Mouse (Mus musculus): ENCODE data around the gene Zmynd10. TPM values are rescaled to one million over a fixed set of nuclear protein-coding genes. Genes with fewer than 3 reads are reported as not detected.

The Zmynd10 gene
- total and polyA plus RNA-seq, 2 experiments, result 0.10 to 0.28 TPM

DNA sequence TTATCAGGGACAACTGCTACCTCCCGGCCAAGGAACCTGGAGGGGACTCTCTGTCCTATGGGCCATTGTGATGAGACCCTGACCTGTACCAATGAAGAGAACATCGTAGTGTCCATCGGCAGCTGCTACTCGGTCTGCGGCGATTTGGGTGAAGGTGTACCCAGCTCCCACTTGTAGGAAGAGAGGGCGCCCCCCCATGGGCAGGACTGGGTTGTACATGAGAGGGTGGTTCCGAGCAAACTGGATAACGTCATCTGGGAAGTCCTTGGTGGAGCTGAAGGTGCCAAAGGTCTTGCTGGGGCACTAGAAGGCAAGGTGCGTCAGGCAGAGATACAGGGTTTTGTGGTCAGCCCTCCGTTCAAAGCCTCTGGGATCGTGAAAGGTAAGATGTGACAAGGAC is 53.6 kb downstream of the Zmynd10 start:
- TF ChIP-seq POLR2A (IDR thresholded peaks at IDR 0.05; ENCODE audit: extremely low read depth, insufficient read depth, low read length) (no peak), CTCF (IDR thresholded peaks at IDR 0.05; ENCODE audit: low read depth, low read length) (peak; percentile 64)
- WGBS, result 64% methylated on average over 12 of the region's 12 CpGs
- no peak overlapping the region for H3K9ac ChIP-seq (ENCODE audit: low read depth, low read length)
- no peak overlapping the region for H3K4me3 ChIP-seq (ENCODE audit: insufficient read depth, low read depth, low read length)
- peak; percentile 66 for DNase-seq (ENCODE audit: extremely low read depth, low read depth, low spot score)
- H3K27ac ChIP-seq (replicated peaks; ENCODE audit: insufficient read depth, low read depth, low read length), result no peak overlapping the region
- H3K36me3 ChIP-seq (ENCODE audit: control insufficient read depth, insufficient read depth, low read length), result no peaks in the 10 kb centered on the region
- H3K4me1 ChIP-seq (ENCODE audit: control insufficient read depth, insufficient read depth, low read length), result peaks cover 10% of the 10 kb centered on the region; the same call in 1 of the 2 replicates
- H3K79me2 ChIP-seq (ENCODE audit: control insufficient read depth, insufficient read depth, low read length), result no peaks in the 10 kb centered on the region
- no peaks in the 10 kb centered on the region for H3K27me3 ChIP-seq (ENCODE audit: control insufficient read depth, insufficient read depth, low read length)

Other genes starting within 250 kb of the Zmynd10 start
- gene Hemk1, start 208.9 kb upstream of the Zmynd10 start, total RNA-seq (2014; rRNA removed), result 14.4 and 18.4 TPM in 2 replicates
- gene Hemk1, start 208.9 kb upstream of the Zmynd10 start, polyA plus RNA-seq (2012; rRNA removed), result 19.6 and 28.1 TPM in 2 replicates
- gene 6430571L13Rik, start 206.7 kb upstream of the Zmynd10 start, total RNA-seq (2014; rRNA removed), result 0.46 and 0.67 TPM in 2 replicates
- gene 6430571L13Rik, start 206.7 kb upstream of the Zmynd10 start, polyA plus RNA-seq (2012; rRNA removed), result 1.2 and 1.6 TPM in 2 replicates
- not detected in 2 replicates for gene Cacna2d2, start 147.7 kb upstream of the Zmynd10 start, total RNA-seq (2014; rRNA removed)
- gene Cacna2d2, start 147.7 kb upstream of the Zmynd10 start, polyA plus RNA-seq (2012; rRNA removed), result not detected in 2 replicates
- gene Tmem115, start 13.4 kb upstream of the Zmynd10 start, total RNA-seq (2014; rRNA removed), result 10.9 and 14.0 TPM in 2 replicates
- gene Tmem115, start 13.4 kb upstream of the Zmynd10 start, polyA plus RNA-seq (2012; rRNA removed), result 40.2 and 47.3 TPM in 2 replicates
- gene Cyb561d2, start 5.1 kb upstream of the Zmynd10 start, total RNA-seq (2014; rRNA removed), result 11.0 and 11.9 TPM in 2 replicates
- gene Cyb561d2, start 5.1 kb upstream of the Zmynd10 start, polyA plus RNA-seq (2012; rRNA removed), result 31.0 and 33.7 TPM in 2 replicates
- 18.5 and 21.7 TPM in 2 replicates for gene Nprl2, start 5.1 kb upstream of the Zmynd10 start, total RNA-seq (2014; rRNA removed)
- gene Nprl2, start 5.1 kb upstream of the Zmynd10 start, polyA plus RNA-seq (2012; rRNA removed), result 24.8 and 26.8 TPM in 2 replicates
- 6.0 and 6.6 TPM in 2 replicates for gene Rassf1, start 4.3 kb downstream of the Zmynd10 start, total RNA-seq (2014; rRNA removed)
- 5.0 and 7.0 TPM in 2 replicates for gene Rassf1, start 4.3 kb downstream of the Zmynd10 start, polyA plus RNA-seq (2012; rRNA removed)
- gene Tusc2, start 16.0 kb downstream of the Zmynd10 start, total RNA-seq (2014; rRNA removed), result 22.6 and 27.4 TPM in 2 replicates
- gene Tusc2, start 16.0 kb downstream of the Zmynd10 start, polyA plus RNA-seq (2012; rRNA removed), result 52.8 and 58.1 TPM in 2 replicates
- 38.4 and 49.0 TPM in 2 replicates for gene Hyal2, start 20.6 kb downstream of the Zmynd10 start, total RNA-seq (2014; rRNA removed)
- gene Hyal2, start 20.6 kb downstream of the Zmynd10 start, polyA plus RNA-seq (2012; rRNA removed), result 64.1 and 66.3 TPM in 2 replicates
- gene Hyal1, start 29.6 kb downstream of the Zmynd10 start, total RNA-seq (2014; rRNA removed), result 33.2 TPM in 2 replicates
- gene Hyal1, start 29.6 kb downstream of the Zmynd10 start, polyA plus RNA-seq (2012; rRNA removed), result 35.1 and 43.4 TPM in 2 replicates
- gene Naa80, start 31.6 kb downstream of the Zmynd10 start, total RNA-seq (2014; rRNA removed), result 12.3 and 12.8 TPM in 2 replicates
- 88.5 and 130 TPM in 2 replicates for gene Naa80, start 31.6 kb downstream of the Zmynd10 start, polyA plus RNA-seq (2012; rRNA removed)
- gene Hyal3, start 33.5 kb downstream of the Zmynd10 start, total RNA-seq (2014; rRNA removed), result 0.13 and 0.18 TPM in 2 replicates
- 0.29 and 0.54 TPM in 2 replicates for gene Hyal3, start 33.5 kb downstream of the Zmynd10 start, polyA plus RNA-seq (2012; rRNA removed)
- 21.5 and 32.2 TPM in 2 replicates for gene Ifrd2, start 40.3 kb downstream of the Zmynd10 start, total RNA-seq (2014; rRNA removed)
- 54.6 and 56.2 TPM in 2 replicates for gene Ifrd2, start 40.3 kb downstream of the Zmynd10 start, polyA plus RNA-seq (2012; rRNA removed)
- 0.13 and 0.37 TPM in 2 replicates for gene Sema3b, start 61.9 kb downstream of the Zmynd10 start, total RNA-seq (2014; rRNA removed)
- 0.68 and 0.83 TPM in 2 replicates for gene Sema3b, start 61.9 kb downstream of the Zmynd10 start, polyA plus RNA-seq (2012; rRNA removed)
- 31.6 and 44.8 TPM in 2 replicates for gene Gnai2, start 88.1 kb downstream of the Zmynd10 start, total RNA-seq (2014; rRNA removed)
- 117 and 122 TPM in 2 replicates for gene Gnai2, start 88.1 kb downstream of the Zmynd10 start, polyA plus RNA-seq (2012; rRNA removed)
- gene Slc38a3, start 122.2 kb downstream of the Zmynd10 start, total RNA-seq (2014; rRNA removed), result 982 and 1,378 TPM in 2 replicates
- 3,567 and 4,585 TPM in 2 replicates for gene Slc38a3, start 122.2 kb downstream of the Zmynd10 start, polyA plus RNA-seq (2012; rRNA removed)
- gene Gnat1, start 132.4 kb downstream of the Zmynd10 start, total RNA-seq (2014; rRNA removed), result 3.2 and 6.3 TPM in 2 replicates
- gene Gnat1, start 132.4 kb downstream of the Zmynd10 start, polyA plus RNA-seq (2012; rRNA removed), result 5.5 and 7.1 TPM in 2 replicates
- 3.5 and 4.6 TPM in 2 replicates for gene Sema3f, start 163.2 kb downstream of the Zmynd10 start, total RNA-seq (2014; rRNA removed)
- 6.7 and 8.9 TPM in 2 replicates for gene Sema3f, start 163.2 kb downstream of the Zmynd10 start, polyA plus RNA-seq (2012; rRNA removed)
- 46.2 and 48.3 TPM in 2 replicates for gene Rbm5, start 223.7 kb downstream of the Zmynd10 start, total RNA-seq (2014; rRNA removed)
- 18.1 and 31.3 TPM in 2 replicates for gene Rbm5, start 223.7 kb downstream of the Zmynd10 start, polyA plus RNA-seq (2012; rRNA removed)